Mouse (Mus musculus) kidney, embryonic 16.5 days (tissue): ENCODE results near the gene Mrps34. TPM values are rescaled to one million over a fixed set of nuclear protein-coding genes. Genes with fewer than 3 reads are reported as not detected.
A peak's percentile ranks its signal among the peaks of the same experiment; 100 is the strongest.

Experiments used
- ATAC-seq: fragments of 200-750 bp; cut with Nextera tagmentation; 2 replicates; pipeline ENCODE4 v1.8.0; 2017; ENCODE audit warnings: moderate TSS enrichment; ENCODE audit not compliant: low FRiP score, low TSS enrichment
- H3K27ac ChIP-seq: fragments of 300-500 bp; sonication (generic); 2 replicates; pipeline ENCODE4 v1.5.1; 2014; ENCODE audit warnings: low read length
- H3K27me3 ChIP-seq: fragments of 300-500 bp; sonication (generic); 2 replicates; pipeline ENCODE4 v1.6.1; 2014; ENCODE audit warnings: low read length, control low read depth, mixed read lengths; ENCODE audit not compliant: insufficient read depth
- H3K36me3 ChIP-seq: fragments of 300-500 bp; sonication (generic); 2 replicates; pipeline ENCODE4 v1.6.1; 2014; ENCODE audit warnings: low read length, control low read depth, mixed read lengths; ENCODE audit not compliant: insufficient read depth
- H3K4me1 ChIP-seq: fragments of 300-500 bp; sonication (generic); 2 replicates; pipeline ENCODE4 v1.6.1; 2014; ENCODE audit warnings: low read length, control low read depth, mixed read lengths; ENCODE audit not compliant: insufficient read depth
- H3K4me2 ChIP-seq: fragments of 300-500 bp; sonication (generic); replicated peaks from 2 replicates; pipeline ENCODE4 v1.6.1; 2014; ENCODE audit warnings: low read depth, low read length
- H3K4me3 ChIP-seq: fragments of 300-500 bp; sonication (generic); 2 replicates; pipeline ENCODE4 v1.5.1; 2014; ENCODE audit warnings: mild to moderate bottlenecking, low read length
- H3K9ac ChIP-seq: fragments of 300-500 bp; sonication (generic); replicated peaks from 2 replicates; pipeline ENCODE4 v1.6.1; 2014; ENCODE audit warnings: low read length
- H3K9me3 ChIP-seq: fragments of 300-500 bp; sonication (generic); 2 replicates; pipeline ENCODE4 v1.6.1; 2016; ENCODE audit warnings: low read length, control low read depth
- WGBS: fragments of 180-500 bp; shearing (Covaris S2); extraction: QIAGEN DNeasy Blood & Tissue Kit; methylation state at CpG from one replicate; pipeline ENCODE4 v1.1.7; 2014; 5-methylcytosine and 5-hydroxymethylcytosine counted together
- polyA plus RNA-seq: library from polyadenylated mRNA; unstranded; fragments of >200 nt; fragmentation: Nextera tagmentation; extraction: Ambion mirVana; gene quantifications from 2 replicates; pipeline ENCODE4 v1.2.1, GENCODE M21; 2015

Mrps34 gene
- 102 TPM in 2 replicates for polyA plus RNA-seq

- Histone ChIP-seq H3K36me3 (peaks cover 60% of the 10 kb centered on the region), H3K9ac (peak within 1 kb of the TSS; percentile 91), H3K27ac (peak within 1 kb of the TSS; percentile 78), H3K4me2 (peak within 1 kb of the TSS; percentile 99), H3K9me3 (no peaks in the 10 kb centered on the region), H3K4me3 (peak within 1 kb of the TSS; percentile 80), H3K4me1 (peaks cover 30% of the 10 kb centered on the region), H3K27me3 (no peaks in the 10 kb centered on the region)
- under 1% methylated on average over 62 of the region's 62 CpGs for WGBS
- ATAC-seq = peak; percentile 33; the same call in 1 of the 2 replicates
Measured at GRCm38 (mm10) chr17:24894995-24895547, at the start of gene Mrps34, which contains the start of gene Eme2. Gene Mrps34, plus strand, starts transcription at chr17:24895116. Gene Eme2, minus strand, starts transcription at chr17:24895087.

- ATAC-seq = no peak
- no peak overlapping the region for H3K9ac ChIP-seq
- WGBS = 98% methylated on average over 1 of the region's 1 CpGs
- H3K4me2 ChIP-seq = no peak overlapping the region
- no peak overlapping the region for H3K4me3 ChIP-seq
- H3K4me1 ChIP-seq = peaks cover 9% of the 10 kb centered on the region
- H3K9me3 ChIP-seq = no peaks in the 10 kb centered on the region
- no peaks in the 10 kb centered on the region for H3K36me3 ChIP-seq
- H3K27ac ChIP-seq = no peak overlapping the region
- no peaks in the 10 kb centered on the region for H3K27me3 ChIP-seq
Measured at GRCm38 (mm10) chr17:24847386-24847785, 47.5 kb upstream of the Mrps34 start.

- 0 out of 2 replicates have a peak, but pooled peaks cover 2% of the 10 kb centered on the region for H3K36me3 ChIP-seq
- no peak for ATAC-seq
- peak overlapping the region; percentile 78 for H3K4me2 ChIP-seq
- 0 out of 2 replicates have a peak overlapping the region, but pooled peaks have one; percentile 41 for H3K9ac ChIP-seq
- H3K27ac ChIP-seq = peak overlapping the region; percentile 71; the same call in 1 of the 2 replicates
- H3K27me3 ChIP-seq = no peaks in the 10 kb centered on the region
- no peaks in the 10 kb centered on the region for H3K9me3 ChIP-seq
- H3K4me3 ChIP-seq = peak overlapping the region; percentile 75
- H3K4me1 ChIP-seq = peaks cover 9% of the 10 kb centered on the region
Measured at GRCm38 (mm10) chr17:24848600-24849031, 46.3 kb upstream of the Mrps34 start.

GRCm38 (mm10) chr17:24849733-24850064 lies 45.2 kb upstream of the Mrps34 start:
- Histone ChIP-seq H3K9me3 (no peaks in the 10 kb centered on the region), H3K36me3 (0 out of 2 replicates have a peak, but pooled peaks cover 4% of the 10 kb centered on the region), H3K27ac (peak overlapping the region; percentile 96), H3K4me2 (peak overlapping the region; percentile 78), H3K4me3 (peak overlapping the region; percentile 75), H3K9ac (peak overlapping the region; percentile 83), H3K27me3 (no peaks in the 10 kb centered on the region), H3K4me1 (peaks cover 9% of the 10 kb centered on the region)
- WGBS = under 1% methylated on average over 21 of the region's 21 CpGs
- ATAC-seq = peak; percentile 60; the same call in 1 of the 2 replicates

GRCm38 (mm10) chr17:24850065-24850772 lies 44.7 kb upstream of the Mrps34 start, which contains the start of gene Fahd1:
Gene Fahd1, minus strand, starts transcription at chr17:24850364.
- no peaks in the 10 kb centered on the region for H3K27me3 ChIP-seq
- H3K4me2 ChIP-seq = peak within 1 kb of the TSS; percentile 78
- peaks cover 9% of the 10 kb centered on the region for H3K4me1 ChIP-seq
- peak within 1 kb of the TSS; percentile 83 for H3K9ac ChIP-seq
- peak within 1 kb of the TSS; percentile 75 for H3K4me3 ChIP-seq
- H3K36me3 ChIP-seq = 0 out of 2 replicates have a peak, but pooled peaks cover 4% of the 10 kb centered on the region
- H3K27ac ChIP-seq = peak within 1 kb of the TSS; percentile 96
- WGBS = under 1% methylated on average over 58 of the region's 58 CpGs
- peak; percentile 99 for ATAC-seq
- H3K9me3 ChIP-seq = no peaks in the 10 kb centered on the region

- Histone ChIP-seq H3K4me3 (peak overlapping the region; percentile 75), H3K9ac (peak overlapping the region; percentile 74), H3K4me1 (peaks cover 9% of the 10 kb centered on the region), H3K27ac (peak overlapping the region; percentile 41; the same call in 1 of the 2 replicates), H3K9me3 (no peaks in the 10 kb centered on the region), H3K4me2 (peak overlapping the region; percentile 78), H3K36me3 (0 out of 2 replicates have a peak, but pooled peaks cover 4% of the 10 kb centered on the region), H3K27me3 (no peaks in the 10 kb centered on the region)
- ATAC-seq = no peak
- WGBS = under 1% methylated on average over 20 of the region's 20 CpGs
Measured at GRCm38 (mm10) chr17:24850773-24851127, 44.2 kb upstream of the Mrps34 start.

GRCm38 (mm10) chr17:24851381-24852125 lies 43.4 kb upstream of the Mrps34 start:
- ATAC-seq = no peak
- no peak overlapping the region for H3K27ac ChIP-seq
- H3K27me3 ChIP-seq = no peaks in the 10 kb centered on the region
- no peaks in the 10 kb centered on the region for H3K9me3 ChIP-seq
- H3K9ac ChIP-seq = peak overlapping the region; percentile 74; the same call in 1 of the 2 replicates
- WGBS = 61% methylated on average over 10 of the region's 10 CpGs
- H3K4me1 ChIP-seq = peaks cover 9% of the 10 kb centered on the region
- 0 out of 2 replicates have a peak, but pooled peaks cover 11% of the 10 kb centered on the region for H3K36me3 ChIP-seq
- peak overlapping the region; percentile 75 for H3K4me3 ChIP-seq
- peak overlapping the region; percentile 78 for H3K4me2 ChIP-seq

- no peak for ATAC-seq
- 0 out of 2 replicates have a peak, but pooled peaks cover 2% of the 10 kb centered on the region for H3K4me1 ChIP-seq
- H3K4me3 ChIP-seq = no peak overlapping the region
- H3K9me3 ChIP-seq = no peaks in the 10 kb centered on the region
- H3K36me3 ChIP-seq = peaks cover 18% of the 10 kb centered on the region; the same call in 1 of the 2 replicates
- no peaks in the 10 kb centered on the region for H3K27me3 ChIP-seq
- 77% methylated on average over 3 of the region's 3 CpGs for WGBS
- no peak overlapping the region for H3K27ac ChIP-seq
- no peak overlapping the region for H3K4me2 ChIP-seq
- H3K9ac ChIP-seq = no peak overlapping the region
Measured at GRCm38 (mm10) chr17:24855838-24856464, 39.0 kb upstream of the Mrps34 start.

- Histone ChIP-seq H3K4me1 (no peaks in the 10 kb centered on the region), H3K27me3 (no peaks in the 10 kb centered on the region), H3K27ac (no peak overlapping the region), H3K4me3 (no peak overlapping the region), H3K9me3 (no peaks in the 10 kb centered on the region), H3K36me3 (peaks cover 24% of the 10 kb centered on the region; the same call in 1 of the 2 replicates), H3K4me2 (no peak overlapping the region), H3K9ac (no peak overlapping the region)
- ATAC-seq = no peak
- WGBS = 91% methylated on average over 13 of the region's 13 CpGs
Measured at GRCm38 (mm10) chr17:24856589-24856988, 38.3 kb upstream of the Mrps34 start.
